Mouse (Mus musculus) embryonic facial prominence, embryonic 14.5 days (tissue): Measurements from ENCODE around the gene Cyb5b. TPM values are rescaled to one million over a fixed set of nuclear protein-coding genes. Genes with fewer than 3 reads are reported as not detected.

Experiments used
- ATAC-seq: fragments of 200-750 bp; cut with Nextera tagmentation; 2 replicates; pipeline ENCODE4 v1.8.0; 2017; ENCODE audit warnings: low read depth, moderate number of reproducible peaks, moderate TSS enrichment
- DNase-seq: peaks from one replicate; pipeline ENCODE4 v3.0.0-alpha.2; 2015; ENCODE audit warnings: low spot score
- H3K27ac ChIP-seq: fragments of 300-500 bp; sonication (generic); replicated peaks from 2 replicates; pipeline ENCODE4 v1.5.1; 2014; ENCODE audit warnings: low read depth, mild to moderate bottlenecking, low read length, moderate library complexity
- H3K27me3 ChIP-seq: fragments of 300-500 bp; sonication (generic); replicated peaks from 2 replicates; pipeline ENCODE4 v1.6.1; 2014; ENCODE audit warnings: low read length; ENCODE audit not compliant: control insufficient read depth, insufficient read depth
- H3K36me3 ChIP-seq: fragments of 300-500 bp; sonication (generic); 2 replicates; pipeline ENCODE4 v1.6.1; 2014; ENCODE audit warnings: low read length, mixed read lengths; ENCODE audit not compliant: control insufficient read depth, insufficient read depth
- H3K4me1 ChIP-seq: fragments of 300-500 bp; sonication (generic); 2 replicates; pipeline ENCODE4 v1.6.1; 2014; ENCODE audit warnings: antibody characterized with exemption, low read length; ENCODE audit not compliant: control insufficient read depth, insufficient read depth
- H3K4me2 ChIP-seq: fragments of 300-500 bp; sonication (generic); 2 replicates; pipeline ENCODE4 v1.6.1; 2014; ENCODE audit warnings: low read depth, mild to moderate bottlenecking, low read length, moderate library complexity, mixed read lengths
- H3K4me3 ChIP-seq: fragments of 300-500 bp; sonication (generic); 2 replicates; pipeline ENCODE4 v1.5.1; 2014; ENCODE audit warnings: low read depth, mild to moderate bottlenecking, low read length
- H3K9ac ChIP-seq: fragments of 300-500 bp; sonication (generic); 2 replicates; pipeline ENCODE4 v1.6.1; 2014; ENCODE audit warnings: low read depth, mild to moderate bottlenecking, low read length, moderate library complexity, mixed read lengths
- H3K9me3 ChIP-seq: fragments of 300-500 bp; sonication (generic); 2 replicates; pipeline ENCODE4 v1.6.1; 2016; ENCODE audit warnings: low read length; ENCODE audit not compliant: control insufficient read depth
- WGBS: fragments of 180-500 bp; shearing (Covaris S2); extraction: QIAGEN DNeasy Blood & Tissue Kit; methylation state at CpG from one replicate; pipeline ENCODE4 v1.1.7; 2014; 5-methylcytosine and 5-hydroxymethylcytosine counted together
- polyA plus RNA-seq: library from polyadenylated mRNA; unstranded; fragments of >200 nt; fragmentation: Nextera tagmentation; extraction: Ambion mirVana; gene quantifications from 2 replicates; pipeline ENCODE4 v1.2.1, GENCODE M21; 2014

The Cyb5b gene
- polyA plus RNA-seq, 1 experiment from 2014 or later: 78.5 TPM

DNA sequence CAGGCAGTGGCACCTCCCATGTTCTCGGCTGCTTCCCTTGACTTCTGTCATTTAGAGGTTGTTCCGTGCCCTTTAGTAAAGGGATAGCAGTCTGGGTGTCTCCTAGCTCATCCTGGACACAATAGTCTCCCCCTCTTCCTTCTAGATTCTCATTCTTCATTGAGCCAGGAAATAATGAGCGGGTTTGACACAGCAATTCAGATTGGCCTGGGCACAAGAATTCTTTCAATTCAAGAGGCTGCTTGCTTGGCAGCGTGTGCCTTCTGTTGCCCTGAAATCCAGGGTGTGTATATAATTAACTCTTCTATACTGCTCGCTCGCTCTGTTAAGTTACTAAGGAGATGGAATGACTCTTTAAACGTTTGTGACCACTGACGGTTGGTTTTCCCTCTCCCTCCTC is 21.7 kb downstream of the Cyb5b start:
- H3K36me3 ChIP-seq: peaks cover 80% of the 10 kb centered on the region
- no peak overlapping the region for H3K4me3 ChIP-seq
- H3K4me2 ChIP-seq: no peak overlapping the region
- no peak for DNase-seq
- WGBS: 72% methylated on average over 8 of the region's 8 CpGs
- ATAC-seq: no peak
- no peaks in the 10 kb centered on the region for H3K27me3 ChIP-seq
- no peak overlapping the region for H3K27ac ChIP-seq
- no peaks in the 10 kb centered on the region for H3K9me3 ChIP-seq
- no peak overlapping the region for H3K9ac ChIP-seq
- H3K4me1 ChIP-seq: no peaks in the 10 kb centered on the region

DNA sequence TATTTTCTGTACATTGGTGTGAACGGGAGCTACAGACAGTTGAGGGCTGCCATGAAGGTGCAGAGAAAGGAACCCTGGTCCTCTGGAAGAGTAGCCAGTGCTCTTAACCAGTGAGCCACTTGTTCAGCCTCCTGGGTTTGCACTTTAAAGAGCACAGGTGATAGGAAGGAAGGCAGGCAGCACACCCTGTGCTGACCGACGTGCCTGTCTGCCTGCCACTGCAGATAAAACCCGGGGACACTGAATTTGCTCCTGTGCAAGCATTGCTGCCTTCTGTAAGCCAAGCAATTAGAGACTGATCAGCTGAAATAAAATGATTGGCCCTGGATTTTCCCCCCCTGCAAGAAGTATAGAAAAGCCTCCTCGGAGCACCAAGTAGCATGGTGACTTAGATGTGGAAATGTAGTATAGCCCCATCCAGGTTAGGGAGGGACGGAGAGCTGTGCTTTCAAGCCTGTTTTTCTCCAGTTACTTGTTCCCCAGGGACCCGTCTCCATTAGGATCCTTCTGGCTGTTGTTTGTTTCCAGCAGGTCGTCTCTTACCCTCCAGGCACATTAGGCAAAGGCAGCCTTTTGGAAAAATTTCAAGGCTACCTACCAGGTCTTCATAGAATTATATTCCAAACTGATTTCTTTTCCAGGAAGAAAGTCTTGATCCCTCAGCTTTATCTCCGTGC is 22.7 kb downstream of the Cyb5b start:
- Histone ChIP-seq H3K9me3 (peaks cover 3% of the 10 kb centered on the region; the same call in 1 of the 2 replicates), H3K4me3 (no peak overlapping the region), H3K4me2 (no peak overlapping the region), H3K9ac (no peak overlapping the region), H3K27ac (no peak overlapping the region), H3K36me3 (peaks cover 86% of the 10 kb centered on the region), H3K4me1 (no peaks in the 10 kb centered on the region), H3K27me3 (no peaks in the 10 kb centered on the region)
- 75% methylated on average over 9 of the region's 9 CpGs for WGBS
- ATAC-seq: no peak
- DNase-seq: no peak

- no peak for ATAC-seq
Observed at GRCm38 (mm10) chr8:107181122-107181521, 30.7 kb downstream of the Cyb5b start.

GRCm38 (mm10) chr8:107184996-107185395 is 34.6 kb downstream of the Cyb5b start:
- DNase-seq: no peak
- Histone ChIP-seq H3K27ac (no peak overlapping the region), H3K9ac (no peak overlapping the region), H3K4me3 (no peak overlapping the region), H3K27me3 (no peaks in the 10 kb centered on the region), H3K4me2 (no peak overlapping the region), H3K36me3 (peaks cover 63% of the 10 kb centered on the region), H3K9me3 (0 out of 2 replicates have a peak, but pooled peaks cover 3% of the 10 kb centered on the region), H3K4me1 (no peaks in the 10 kb centered on the region)
- WGBS: 67% methylated on average over 3 of the region's 3 CpGs
- ATAC-seq: no peak

More at GRCm38 (mm10) chr8:107181122-107181521, 30.7 kb downstream of the Cyb5b start:
- DNase-seq: no peak
- Histone ChIP-seq H3K27me3 (no peaks in the 10 kb centered on the region), H3K36me3 (peaks cover 94% of the 10 kb centered on the region), H3K9me3 (peaks cover 11% of the 10 kb centered on the region), H3K4me3 (no peak overlapping the region), H3K9ac (no peak overlapping the region), H3K27ac (no peak overlapping the region), H3K4me1 (no peaks in the 10 kb centered on the region), H3K4me2 (no peak overlapping the region)
- 93% methylated on average over 6 of the region's 6 CpGs for WGBS

DNA sequence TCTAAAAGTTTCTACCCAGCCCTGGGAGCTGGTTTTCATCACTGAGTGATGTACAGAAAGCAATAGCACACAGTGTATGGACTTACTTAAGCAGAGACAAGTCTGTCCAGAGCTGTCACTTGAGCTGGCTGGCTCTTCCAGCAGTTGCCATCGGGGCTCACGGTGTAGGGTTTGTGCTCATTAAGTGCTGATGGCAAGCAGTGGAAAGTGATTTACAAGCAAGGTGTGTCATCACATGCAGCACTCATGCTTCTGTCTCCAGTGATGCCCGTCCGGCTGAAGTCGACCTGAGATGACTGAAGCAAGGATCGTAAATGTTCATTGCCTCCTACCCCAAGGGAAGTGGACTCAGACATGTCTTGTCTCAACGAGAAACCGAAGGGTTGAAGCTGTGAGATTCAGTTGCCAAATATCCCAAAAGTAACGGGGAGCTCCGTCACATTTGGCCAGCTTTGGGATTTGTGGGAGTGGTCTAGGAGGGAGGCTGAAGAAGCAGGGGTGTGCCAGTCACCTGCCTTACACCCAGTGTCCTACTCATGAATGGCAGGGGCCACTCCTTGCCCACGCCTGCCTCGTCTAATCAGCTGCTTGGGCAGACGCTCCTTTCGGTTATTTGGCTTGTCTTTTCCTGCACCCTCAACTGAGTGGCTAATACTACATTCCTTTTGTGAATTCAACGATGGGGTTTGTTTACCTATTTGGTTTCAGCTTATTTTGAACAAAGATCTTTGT is 36.4 kb downstream of the Cyb5b start:
- no peak overlapping the region for H3K27ac ChIP-seq
- H3K4me3 ChIP-seq: no peak overlapping the region
- WGBS: 73% methylated on average over 15 of the region's 15 CpGs
- no peaks in the 10 kb centered on the region for H3K4me1 ChIP-seq
- 0 out of 2 replicates have a peak, but pooled peaks have one; percentile 60 for ATAC-seq
- H3K9me3 ChIP-seq: 0 out of 2 replicates have a peak, but pooled peaks cover 3% of the 10 kb centered on the region
- no peak overlapping the region for H3K9ac ChIP-seq
- H3K27me3 ChIP-seq: no peaks in the 10 kb centered on the region
- peaks cover 46% of the 10 kb centered on the region for H3K36me3 ChIP-seq
- no peak for DNase-seq
- H3K4me2 ChIP-seq: no peak overlapping the region

GRCm38 (mm10) chr8:107187631-107188030 is 37.2 kb downstream of the Cyb5b start:
- Histone ChIP-seq H3K36me3 (peaks cover 39% of the 10 kb centered on the region), H3K27me3 (no peaks in the 10 kb centered on the region), H3K9ac (no peak overlapping the region), H3K9me3 (no peaks in the 10 kb centered on the region), H3K27ac (no peak overlapping the region), H3K4me3 (no peak overlapping the region), H3K4me2 (no peak overlapping the region), H3K4me1 (no peaks in the 10 kb centered on the region)
- ATAC-seq (no peak), DNase-seq (no peak)
- 85% methylated on average over 5 of the region's 5 CpGs for WGBS

- DNase-seq (no peak), ATAC-seq (no peak)
- Histone ChIP-seq H3K36me3 (no peaks in the 10 kb centered on the region), H3K27ac (no peak overlapping the region), H3K4me3 (no peak overlapping the region), H3K27me3 (no peaks in the 10 kb centered on the region), H3K9me3 (no peaks in the 10 kb centered on the region), H3K4me1 (no peaks in the 10 kb centered on the region), H3K9ac (no peak overlapping the region), H3K4me2 (no peak overlapping the region)
- WGBS: 62% methylated on average over 8 of the region's 8 CpGs
Observed at GRCm38 (mm10) chr8:107192631-107193030, 42.2 kb downstream of the Cyb5b start.

DNA sequence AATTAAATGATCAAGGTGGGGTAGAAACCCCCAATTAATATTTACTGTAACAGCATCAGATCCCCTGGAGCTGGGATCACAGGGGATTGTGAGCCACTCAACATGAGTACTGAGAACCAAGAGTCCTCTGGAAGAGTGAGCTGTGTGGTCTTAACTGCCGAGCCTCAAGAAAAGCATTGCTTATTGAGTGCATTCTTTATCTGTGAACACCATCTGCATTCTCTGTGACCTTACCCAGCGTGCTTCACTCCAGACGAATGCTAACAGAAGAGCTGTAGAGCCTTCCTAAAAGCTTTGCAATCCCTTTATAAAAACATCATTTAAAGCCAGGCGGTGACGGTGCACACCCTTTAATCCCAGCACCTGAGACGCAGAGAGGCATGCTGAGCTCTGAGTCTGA is 42.9 kb downstream of the Cyb5b start:
- no peaks in the 10 kb centered on the region for H3K36me3 ChIP-seq
- no peak overlapping the region for H3K4me2 ChIP-seq
- H3K4me3 ChIP-seq: no peak overlapping the region
- H3K9ac ChIP-seq: no peak overlapping the region
- 66% methylated on average over 6 of the region's 6 CpGs for WGBS
- no peak overlapping the region for H3K27ac ChIP-seq
- H3K4me1 ChIP-seq: peaks cover 2% of the 10 kb centered on the region; the same call in 1 of the 2 replicates
- H3K9me3 ChIP-seq: no peaks in the 10 kb centered on the region
- ATAC-seq (no peak), DNase-seq (no peak)
- no peaks in the 10 kb centered on the region for H3K27me3 ChIP-seq
